Mouse (Mus musculus): Measurements from ENCODE around the gene Olfr1395. TPM values are rescaled to one million over a fixed set of nuclear protein-coding genes. Genes with fewer than 3 reads are reported as not detected.
A peak's percentile ranks its signal among the peaks of the same experiment; 100 is the strongest.
"Not testable (repeated sequence)": the region's sequence is repeated elsewhere in the genome, so short reads cannot be mapped to it uniquely, and the experiment has no call there.

Olfr1395 gene
- polyA plus RNA-seq, 1 experiment from 2014 or later: not detected

- no peak overlapping the region for H3K27ac ChIP-seq (ENCODE audit: low read depth, low read length)
- no peaks in the 10 kb centered on the region for H3K4me1 ChIP-seq (ENCODE audit: control insufficient read depth, insufficient read depth, low read depth, low read length)
- no peaks in the 10 kb centered on the region for H3K9me3 ChIP-seq (ENCODE audit: control insufficient read depth, low read length)
- H3K9ac ChIP-seq (ENCODE audit: low read depth, low read length): no peak overlapping the region
- 87% methylated on average over 10 of the region's 10 CpGs for WGBS
- no peaks in the 10 kb centered on the region for H3K27me3 ChIP-seq (replicated peaks; ENCODE audit: control insufficient read depth, insufficient read depth, low read length)
- H3K36me3 ChIP-seq (ENCODE audit: control insufficient read depth, insufficient read depth, low read length): no peaks in the 10 kb centered on the region
- H3K4me3 ChIP-seq (ENCODE audit: low read length): no peak overlapping the region
- H3K4me2 ChIP-seq (ENCODE audit: low read length): no peak overlapping the region
- no peak for ATAC-seq
Observed at GRCm38 (mm10) chr11:49187701-49188100, 45.6 kb downstream of the Olfr1395 start.

GRCm38 (mm10) chr11:49189737-49190136 is 47.7 kb downstream of the Olfr1395 start:
- Histone ChIP-seq H3K4me2 (ENCODE audit: low read length) (no peak overlapping the region), H3K4me1 (ENCODE audit: control insufficient read depth, insufficient read depth, low read depth, low read length) (no peaks in the 10 kb centered on the region), H3K36me3 (ENCODE audit: control insufficient read depth, insufficient read depth, low read length) (no peaks in the 10 kb centered on the region), H3K27ac (ENCODE audit: low read depth, low read length) (no peak overlapping the region), H3K4me3 (ENCODE audit: low read length) (no peak overlapping the region), H3K27me3 (replicated peaks; ENCODE audit: control insufficient read depth, insufficient read depth, low read length) (no peaks in the 10 kb centered on the region), H3K9me3 (ENCODE audit: control insufficient read depth, low read length) (no peaks in the 10 kb centered on the region), H3K9ac (ENCODE audit: low read depth, low read length) (no peak overlapping the region)
- 7% methylated on average over 7 of the region's 7 CpGs for WGBS
- 0 out of 2 replicates have a peak, but pooled peaks have one; percentile 50 for ATAC-seq

GRCm38 (mm10) chr11:49191083-49191482 is 49.0 kb downstream of the Olfr1395 start:
- no peak overlapping the region for H3K27ac ChIP-seq (ENCODE audit: low read depth, low read length)
- no peak overlapping the region for H3K4me2 ChIP-seq (ENCODE audit: low read length)
- ATAC-seq: no peak
- 60% methylated on average over 2 of the region's 2 CpGs for WGBS
- no peak overlapping the region for H3K4me3 ChIP-seq (ENCODE audit: low read length)
- H3K4me1 ChIP-seq (ENCODE audit: control insufficient read depth, insufficient read depth, low read depth, low read length): no peaks in the 10 kb centered on the region
- H3K9me3 ChIP-seq (ENCODE audit: control insufficient read depth, low read length): no peaks in the 10 kb centered on the region
- no peaks in the 10 kb centered on the region for H3K36me3 ChIP-seq (ENCODE audit: control insufficient read depth, insufficient read depth, low read length)
- no peaks in the 10 kb centered on the region for H3K27me3 ChIP-seq (replicated peaks; ENCODE audit: control insufficient read depth, insufficient read depth, low read length)
- no peak overlapping the region for H3K9ac ChIP-seq (ENCODE audit: low read depth, low read length)

GRCm38 (mm10) chr11:49194771-49195170 is 52.7 kb downstream of the Olfr1395 start:
- 93% methylated on average over 8 of the region's 9 CpGs for WGBS
- not testable (repeated sequence) for H3K4me1 ChIP-seq (ENCODE audit: control insufficient read depth, insufficient read depth, low read depth, low read length); H3K27ac ChIP-seq (ENCODE audit: low read depth, low read length); H3K4me3 ChIP-seq (ENCODE audit: low read length); ATAC-seq; H3K36me3 ChIP-seq (ENCODE audit: control insufficient read depth, insufficient read depth, low read length); H3K4me2 ChIP-seq (ENCODE audit: low read length); H3K27me3 ChIP-seq (replicated peaks; ENCODE audit: control insufficient read depth, insufficient read depth, low read length); H3K9ac ChIP-seq (ENCODE audit: low read depth, low read length); H3K9me3 ChIP-seq (ENCODE audit: control insufficient read depth, low read length)

- Histone ChIP-seq H3K4me2 (ENCODE audit: low read length) (no peak overlapping the region), H3K27me3 (replicated peaks; ENCODE audit: control insufficient read depth, insufficient read depth, low read length) (no peaks in the 10 kb centered on the region), H3K4me3 (ENCODE audit: low read length) (no peak overlapping the region), H3K4me1 (ENCODE audit: control insufficient read depth, insufficient read depth, low read depth, low read length) (no peaks in the 10 kb centered on the region), H3K36me3 (ENCODE audit: control insufficient read depth, insufficient read depth, low read length) (no peaks in the 10 kb centered on the region), H3K9me3 (ENCODE audit: control insufficient read depth, low read length) (no peaks in the 10 kb centered on the region), H3K27ac (ENCODE audit: low read depth, low read length) (no peak overlapping the region), H3K9ac (ENCODE audit: low read depth, low read length) (no peak overlapping the region)
- WGBS: 90% methylated on average over 7 of the region's 7 CpGs
- no peak for ATAC-seq
Observed at GRCm38 (mm10) chr11:49195819-49196322, 53.8 kb downstream of the Olfr1395 start.

Other genes starting within 250 kb of the Olfr1395 start
- 0.16 and 0.18 TPM in 2 replicates for gene Gm5431, start 240.1 kb upstream of the Olfr1395 start, polyA plus RNA-seq (2015; fragmentation: Nextera tagmentation; extraction: Ambion mirVana)
- gene Psme2b, start 196.1 kb upstream of the Olfr1395 start, polyA plus RNA-seq (2015; fragmentation: Nextera tagmentation; extraction: Ambion mirVana): 1.4 and 6.2 TPM in 2 replicates
- not detected in 2 replicates for gene Olfr56, start 163.4 kb upstream of the Olfr1395 start, polyA plus RNA-seq (2015; fragmentation: Nextera tagmentation; extraction: Ambion mirVana)
- 0.24 and 0.46 TPM in 2 replicates for gene 9930111J21Rik1, start 162.9 kb upstream of the Olfr1395 start, polyA plus RNA-seq (2015; fragmentation: Nextera tagmentation; extraction: Ambion mirVana)
- gene Gm12185, start 150.0 kb upstream of the Olfr1395 start, polyA plus RNA-seq (2015; fragmentation: Nextera tagmentation; extraction: Ambion mirVana): not detected in 2 replicates
- 0.09 and 0.25 TPM in 2 replicates for gene Tgtp1, start 148.1 kb upstream of the Olfr1395 start, polyA plus RNA-seq (2015; fragmentation: Nextera tagmentation; extraction: Ambion mirVana)
- 0.29 and 0.40 TPM in 2 replicates for gene 9930111J21Rik2, start 91.0 kb upstream of the Olfr1395 start, polyA plus RNA-seq (2015; fragmentation: Nextera tagmentation; extraction: Ambion mirVana)
- gene Tgtp2, start 78.1 kb upstream of the Olfr1395 start, polyA plus RNA-seq (2015; fragmentation: Nextera tagmentation; extraction: Ambion mirVana): 0.09 TPM in 1 of 2 replicates, not detected in the other
- gene Ifi47, start 65.7 kb upstream of the Olfr1395 start, polyA plus RNA-seq (2015; fragmentation: Nextera tagmentation; extraction: Ambion mirVana): 0.81 TPM in 2 replicates
- not detected in 2 replicates for gene Olfr1396, start 27.4 kb upstream of the Olfr1395 start, polyA plus RNA-seq (2015; fragmentation: Nextera tagmentation; extraction: Ambion mirVana)
- not detected in 2 replicates for gene Olfr1394, start 12.1 kb downstream of the Olfr1395 start, polyA plus RNA-seq (2015; fragmentation: Nextera tagmentation; extraction: Ambion mirVana)
- 0.27 and 0.65 TPM in 2 replicates for gene Btnl9, start 44.9 kb downstream of the Olfr1395 start, polyA plus RNA-seq (2015; fragmentation: Nextera tagmentation; extraction: Ambion mirVana)
- gene Zfp62, start 61.0 kb downstream of the Olfr1395 start, polyA plus RNA-seq (2015; fragmentation: Nextera tagmentation; extraction: Ambion mirVana): 35.3 and 38.0 TPM in 2 replicates
- gene Mgat1, start 101.9 kb downstream of the Olfr1395 start, polyA plus RNA-seq (2015; fragmentation: Nextera tagmentation; extraction: Ambion mirVana): 34.5 and 38.2 TPM in 2 replicates
- gene Olfr1393, start 136.0 kb downstream of the Olfr1395 start, polyA plus RNA-seq (2015; fragmentation: Nextera tagmentation; extraction: Ambion mirVana): 0.08 TPM in 1 of 2 replicates, not detected in the other
- 0.13 TPM in 1 of 2 replicates, not detected in the other for gene Olfr1392, start 143.0 kb downstream of the Olfr1395 start, polyA plus RNA-seq (2015; fragmentation: Nextera tagmentation; extraction: Ambion mirVana)
- not detected in 2 replicates for gene Olfr10, start 162.5 kb downstream of the Olfr1395 start, polyA plus RNA-seq (2015; fragmentation: Nextera tagmentation; extraction: Ambion mirVana)
- gene Olfr1391, start 180.5 kb downstream of the Olfr1395 start, polyA plus RNA-seq (2015; fragmentation: Nextera tagmentation; extraction: Ambion mirVana): not detected in 2 replicates
- gene Olfr1390, start 192.9 kb downstream of the Olfr1395 start, polyA plus RNA-seq (2015; fragmentation: Nextera tagmentation; extraction: Ambion mirVana): not detected in 2 replicates